Mouse (Mus musculus) skeletal muscle tissue, adult 2 months (tissue): ENCODE measurements around the gene Lrfn4.
"Not testable (repeated sequence)": the region's sequence is repeated elsewhere in the genome, so short reads cannot be mapped to it uniquely, and the experiment has no call there.

ENCODE experiments used
- DNase-seq: peaks from one replicate; pipeline ENCODE4 v3.0.0-alpha.2; 2012; ENCODE audit warnings: low read depth, low spot score

Gene Lrfn4

GRCm38 (mm10) chr19:4610109-4610508 is 5.4 kb downstream of the Lrfn4 start:
- DNase-seq = peak; percentile 69

DNA sequence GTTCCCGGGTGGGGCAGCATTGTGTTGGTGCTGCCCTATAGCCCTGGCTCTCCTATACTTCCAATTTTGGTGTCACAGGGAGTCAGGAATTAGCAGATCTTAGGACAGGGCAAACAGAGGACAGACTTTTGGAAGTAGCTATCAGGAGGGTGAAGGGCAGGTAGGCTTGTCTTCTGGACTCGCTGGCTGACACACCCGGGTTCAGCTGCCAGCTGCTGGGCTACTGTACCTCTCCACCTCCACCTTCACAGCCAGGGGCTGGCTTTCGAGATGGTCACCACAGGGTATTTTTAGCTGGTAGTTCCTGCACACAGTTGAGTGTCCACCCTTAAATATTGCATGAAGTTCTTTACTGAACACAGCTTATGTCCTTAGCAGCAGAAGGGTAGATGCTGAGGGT is 7.0 kb downstream of the Lrfn4 start:
- DNase-seq = no peak

GRCm38 (mm10) chr19:4607406-4607805 is 8.1 kb downstream of the Lrfn4 start:
- no peak for DNase-seq

GRCm38 (mm10) chr19:4605654-4606053 is 9.8 kb downstream of the Lrfn4 start:
- no peak for DNase-seq

GRCm38 (mm10) chr19:4603801-4604723 is 11.4 kb downstream of the Lrfn4 start:
- DNase-seq = peak; percentile 45

- no peak for DNase-seq
Measured at GRCm38 (mm10) chr19:4602459-4602858, 13.0 kb downstream of the Lrfn4 start.

- DNase-seq = no peak
Measured at GRCm38 (mm10) chr19:4596071-4596470, 19.4 kb downstream of the Lrfn4 start.

DNA sequence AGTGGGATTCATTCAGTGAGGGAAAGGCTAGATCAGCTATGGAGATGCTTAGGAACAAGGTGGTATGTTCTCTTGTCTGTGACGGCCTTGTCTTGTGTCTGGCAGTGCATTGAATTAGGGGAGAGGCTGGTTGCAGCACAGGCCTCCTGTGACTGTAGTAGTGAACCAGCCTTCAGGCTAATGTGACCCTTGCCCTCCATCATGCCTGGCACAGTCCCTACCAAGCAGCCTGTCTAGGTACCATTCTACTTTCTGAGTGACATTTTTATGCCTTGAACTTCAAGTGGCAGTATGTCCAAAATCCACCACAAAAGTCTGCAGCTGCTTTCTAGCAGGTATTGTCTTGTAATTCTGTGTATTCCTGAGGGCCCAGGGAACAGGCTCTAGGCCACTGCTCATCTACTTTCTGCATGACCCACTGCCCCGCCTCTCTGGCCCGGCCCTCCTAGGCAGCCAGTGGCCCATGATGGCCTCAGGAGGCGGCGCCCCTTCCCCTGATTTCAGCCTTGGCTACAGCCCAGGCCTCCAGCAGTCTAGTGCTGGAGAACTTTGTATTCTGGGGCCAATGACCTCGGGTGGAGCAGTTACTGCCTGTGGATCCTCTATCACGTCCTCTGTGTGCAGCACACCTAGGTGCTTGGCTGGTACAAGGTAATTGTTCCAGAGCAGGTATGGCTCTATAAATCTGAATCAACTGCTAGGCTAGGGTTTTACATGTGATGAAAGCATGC is 21.5 kb downstream of the Lrfn4 start:
- no peak for DNase-seq

DNA sequence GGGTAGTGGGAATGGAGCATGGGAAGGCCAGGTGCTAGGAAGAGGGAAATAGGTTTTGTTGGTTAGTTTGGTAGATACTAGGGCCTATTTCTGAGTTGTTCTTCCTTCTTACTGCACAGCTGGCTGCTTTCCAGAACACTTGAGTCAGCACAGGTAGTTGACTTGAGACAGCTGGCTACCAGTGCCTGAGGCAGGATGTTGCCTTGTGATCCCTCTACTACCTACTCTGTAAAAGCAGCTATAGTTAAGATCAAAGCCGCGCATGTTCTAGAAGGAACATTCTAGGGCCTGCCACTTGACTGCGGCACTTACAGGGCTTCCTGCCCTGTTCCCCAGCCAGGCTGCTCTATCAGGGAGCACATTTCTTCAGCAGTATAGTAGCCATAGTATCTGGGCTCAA is 25.4 kb downstream of the Lrfn4 start:
- DNase-seq = no peak

DNA sequence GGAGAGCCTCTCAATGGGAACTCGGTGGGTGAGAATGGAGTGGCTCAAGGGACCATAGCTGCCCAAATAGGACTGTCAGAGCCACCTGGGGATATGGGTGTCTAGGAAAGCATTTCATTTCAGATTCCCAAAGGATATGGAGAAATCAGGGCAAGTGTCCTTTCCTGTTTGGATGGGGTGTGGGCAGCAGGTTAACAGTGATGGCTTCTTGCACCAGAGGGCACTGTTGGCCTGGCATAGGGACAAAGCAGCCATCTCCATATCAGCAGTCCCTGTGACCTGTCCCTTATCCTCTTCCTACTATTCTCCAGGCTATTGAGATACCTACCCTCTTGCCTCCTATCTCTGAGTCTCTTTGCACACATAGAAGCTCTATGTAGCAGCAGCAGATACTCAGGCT is 26.4 kb downstream of the Lrfn4 start:
- DNase-seq = no peak

GRCm38 (mm10) chr19:4588430-4588829 is 27.0 kb downstream of the Lrfn4 start:
- DNase-seq = no peak

- DNase-seq = no peak
Measured at GRCm38 (mm10) chr19:4587426-4587825, 28.0 kb downstream of the Lrfn4 start.

DNA sequence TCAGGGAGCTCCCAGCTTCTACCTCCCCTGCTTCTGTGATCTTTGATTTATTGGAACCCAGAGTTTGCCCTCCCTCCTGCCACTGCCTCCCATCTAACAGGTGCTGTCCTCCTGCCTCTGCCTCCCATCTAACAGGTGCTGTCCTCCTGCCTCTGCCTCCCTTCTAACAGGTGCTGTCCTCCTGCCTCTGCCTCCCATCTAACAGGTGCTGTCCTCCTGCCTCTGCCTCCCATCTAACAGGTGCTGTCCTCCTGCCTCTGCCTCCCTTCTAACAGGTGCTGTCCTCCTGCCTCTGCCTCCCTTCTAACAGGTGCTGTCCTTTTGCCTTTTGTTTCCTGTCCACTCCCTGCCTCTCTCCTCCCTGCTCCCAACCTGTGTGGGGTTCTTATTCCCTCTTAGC is 28.7 kb downstream of the Lrfn4 start:
- not testable (repeated sequence) for DNase-seq

DNA sequence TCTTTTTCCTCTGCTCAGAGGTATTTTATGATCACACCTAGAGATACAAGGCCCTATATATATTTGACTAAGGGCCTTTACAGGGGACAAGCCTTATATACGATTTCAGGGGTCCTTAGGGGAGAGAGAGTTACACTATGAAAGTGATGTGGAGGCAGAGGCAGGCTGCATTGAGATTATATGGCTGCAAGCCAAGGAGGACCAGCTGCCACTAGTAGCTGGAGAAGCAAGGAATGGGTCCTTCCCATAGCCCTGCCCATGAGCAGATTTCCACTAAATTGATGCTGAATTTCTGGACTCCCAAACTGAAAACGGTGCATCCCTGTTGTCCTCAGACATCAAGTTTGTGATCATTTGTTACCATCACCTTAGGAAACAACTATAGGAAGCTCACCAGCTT is 31.6 kb downstream of the Lrfn4 start:
- DNase-seq = no peak

GRCm38 (mm10) chr19:4579296-4579695 is 36.2 kb downstream of the Lrfn4 start:
- no peak for DNase-seq

GRCm38 (mm10) chr19:4578799-4579198 is 36.7 kb downstream of the Lrfn4 start:
- peak; percentile 77 for DNase-seq

DNA sequence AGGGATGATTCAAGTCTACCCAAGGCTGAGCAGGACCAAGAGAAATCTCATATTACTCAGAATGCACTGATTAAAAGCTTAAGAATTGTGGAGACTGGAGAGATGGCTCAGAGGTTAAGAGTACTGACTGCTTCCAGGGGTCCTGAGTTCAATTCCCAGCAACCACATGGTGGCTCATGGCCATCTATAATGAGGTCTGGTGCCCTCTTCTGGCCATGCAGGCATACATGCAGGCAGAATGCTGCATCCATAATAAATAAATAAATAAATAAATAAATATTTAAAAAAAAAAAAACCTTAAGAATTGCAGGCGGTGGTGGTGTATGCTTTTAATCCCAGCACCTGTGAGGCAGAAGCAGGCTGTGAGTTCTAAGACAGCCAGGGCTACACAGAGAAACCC is 42.2 kb downstream of the Lrfn4 start:
- DNase-seq = no peak

DNA sequence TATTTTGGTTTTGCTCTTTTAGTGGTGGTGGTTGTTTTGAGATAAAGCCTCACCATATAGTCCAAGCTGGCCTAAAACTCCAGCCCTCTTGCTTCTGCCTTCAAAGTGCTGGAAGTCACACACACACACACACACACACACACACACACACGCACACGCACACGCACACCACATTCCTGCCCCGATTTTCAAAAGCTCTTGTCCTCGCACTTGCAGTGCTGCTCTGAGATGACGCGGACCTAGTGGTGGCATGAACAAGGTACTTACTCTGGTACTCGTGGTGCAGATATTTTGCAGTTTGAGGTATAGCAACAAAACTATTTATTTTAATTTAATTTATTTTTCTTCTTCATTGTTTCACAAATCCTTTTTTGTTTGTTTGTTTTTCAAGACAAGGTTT is 43.0 kb downstream of the Lrfn4 start:
- no peak for DNase-seq

DNA sequence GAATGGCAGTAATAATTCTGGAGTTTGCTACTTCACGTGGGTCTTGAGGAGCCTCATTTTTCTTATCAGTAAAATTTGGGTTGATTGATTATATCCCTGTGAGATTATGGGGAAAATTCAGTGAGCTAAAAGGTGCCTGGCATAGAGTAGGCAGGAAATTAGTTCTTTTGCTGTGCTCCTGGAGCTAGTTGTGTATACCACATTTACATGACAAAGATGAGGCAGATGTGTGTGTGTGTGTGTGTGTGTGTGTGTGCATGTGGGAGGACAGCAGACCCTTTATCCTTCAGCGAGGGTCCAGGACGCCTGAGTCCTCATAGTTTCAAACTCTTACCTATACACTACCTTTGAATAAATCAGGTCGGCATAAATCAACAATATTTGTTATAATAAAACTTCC is 43.4 kb downstream of the Lrfn4 start:
- no peak for DNase-seq

DNA sequence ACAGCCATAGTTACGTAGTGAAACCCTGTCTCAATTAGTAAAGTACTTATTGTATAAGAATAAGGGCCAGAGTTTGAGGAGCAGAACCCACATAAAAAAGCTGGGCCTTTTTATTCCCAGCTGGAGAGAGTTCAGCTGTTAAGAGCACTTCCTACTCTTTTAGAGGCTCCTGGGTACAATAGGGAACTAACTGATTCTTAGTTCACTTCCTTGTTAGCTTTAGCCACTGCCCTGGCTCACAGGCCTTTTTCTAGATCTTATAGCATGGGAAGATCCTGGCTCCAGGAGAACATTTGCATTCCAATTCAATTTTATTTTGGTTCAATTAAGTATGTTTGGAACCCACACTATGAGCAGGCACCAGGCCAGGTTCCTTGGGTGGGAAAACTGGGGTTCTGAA is 43.8 kb downstream of the Lrfn4 start:
- no peak for DNase-seq

- DNase-seq = no peak
Measured at GRCm38 (mm10) chr19:4570815-4571214, 44.7 kb downstream of the Lrfn4 start.

DNA sequence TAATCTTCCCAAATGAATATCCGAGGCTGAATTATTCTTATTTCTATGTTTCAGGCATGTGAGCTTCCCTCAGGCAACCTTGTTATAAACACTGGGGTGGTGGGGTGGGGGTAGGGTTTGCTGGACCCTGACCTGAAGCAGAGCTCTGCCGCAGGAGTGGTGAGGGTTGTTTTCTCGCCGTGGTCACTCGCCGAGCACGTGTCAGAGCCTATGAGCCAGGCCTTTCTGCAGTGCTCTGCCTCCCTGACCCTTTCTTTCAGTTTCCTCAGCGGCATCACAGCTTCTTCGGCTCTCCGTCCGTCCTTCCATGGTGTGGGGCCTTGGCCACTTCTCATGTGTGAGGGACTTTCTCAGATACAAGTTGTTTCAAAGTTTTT is 45.2 kb downstream of the Lrfn4 start:
- DNase-seq = no peak
